Mouse (Mus musculus) heart, postnatal 25 days (tissue): ENCODE data around the gene Pinlyp. TPM values are rescaled to one million over a fixed set of nuclear protein-coding genes. Genes with fewer than 3 reads are reported as not detected.

ENCODE experiments used
- DNase-seq: peaks from one replicate; pipeline ENCODE4 v3.0.0; 2022; ENCODE audit warnings: low spot score
- intact Hi-C: fragments of 180-260 bp; cut with DNase I; formaldehyde crosslinking; loops from one replicate; pipeline ENCODE4 v1.15.1; 2025
- total RNA-seq, 2 experiments: library from RNA; stranded (reverse); gene quantifications; 2 replicates each; pipeline ENCODE4 v1.2.3; 2021

Gene Pinlyp
- total RNA-seq, 2 experiments from 2014 or later = not detected

- no peak for DNase-seq
- intact Hi-C loops = loop anchor here (2.0 kb wide), 1 partner anchor 91 kb away; no protein-coding TSS in a partner anchor
These were observed 17.9 kb upstream of the Pinlyp start for GRCm38 (mm10) chr7:24563837-24564206.

DNA sequence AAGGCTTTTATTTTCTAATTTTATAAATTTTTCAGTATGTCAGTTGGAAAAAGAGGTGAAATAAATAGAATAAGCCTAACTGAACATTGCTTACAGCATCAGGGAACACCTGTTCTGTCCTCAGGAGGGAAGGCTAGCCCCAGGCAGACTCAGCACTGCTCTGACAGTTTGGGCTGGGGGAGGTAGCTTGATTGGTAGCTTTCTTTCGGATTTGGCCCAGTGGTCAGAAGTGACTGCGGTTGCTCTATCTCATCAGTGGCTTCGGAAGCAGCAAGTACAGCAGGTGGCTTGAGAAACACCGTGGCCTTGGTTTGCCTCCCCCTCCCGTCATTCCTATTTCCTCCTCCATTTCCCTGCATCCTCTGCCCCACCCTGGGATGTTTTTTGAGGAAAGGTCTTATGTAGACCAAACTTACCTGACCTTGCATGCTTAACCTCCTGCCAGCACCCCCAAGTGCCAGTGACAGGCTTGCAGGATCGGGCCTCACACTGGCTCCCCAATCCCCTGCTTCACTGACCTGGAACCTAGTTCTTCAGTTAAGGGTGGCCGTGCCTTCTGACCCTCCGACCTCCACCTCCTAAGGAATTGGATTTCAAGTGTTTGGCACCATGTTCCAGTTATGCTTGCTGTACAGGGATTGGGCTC is 17.4 kb upstream of the Pinlyp start:
- DNase-seq = no peak
- intact Hi-C loops = no loop called here

GRCm38 (mm10) chr7:24561450-24561849 is 15.5 kb upstream of the Pinlyp start:
- intact Hi-C loops = no loop called here

GRCm38 (mm10) chr7:24555786-24556185 is 9.9 kb upstream of the Pinlyp start:
- intact Hi-C loops = no loop called here
- DNase-seq = no peak

More at GRCm38 (mm10) chr7:24561450-24561849, 15.5 kb upstream of the Pinlyp start:
- no peak for DNase-seq

DNA sequence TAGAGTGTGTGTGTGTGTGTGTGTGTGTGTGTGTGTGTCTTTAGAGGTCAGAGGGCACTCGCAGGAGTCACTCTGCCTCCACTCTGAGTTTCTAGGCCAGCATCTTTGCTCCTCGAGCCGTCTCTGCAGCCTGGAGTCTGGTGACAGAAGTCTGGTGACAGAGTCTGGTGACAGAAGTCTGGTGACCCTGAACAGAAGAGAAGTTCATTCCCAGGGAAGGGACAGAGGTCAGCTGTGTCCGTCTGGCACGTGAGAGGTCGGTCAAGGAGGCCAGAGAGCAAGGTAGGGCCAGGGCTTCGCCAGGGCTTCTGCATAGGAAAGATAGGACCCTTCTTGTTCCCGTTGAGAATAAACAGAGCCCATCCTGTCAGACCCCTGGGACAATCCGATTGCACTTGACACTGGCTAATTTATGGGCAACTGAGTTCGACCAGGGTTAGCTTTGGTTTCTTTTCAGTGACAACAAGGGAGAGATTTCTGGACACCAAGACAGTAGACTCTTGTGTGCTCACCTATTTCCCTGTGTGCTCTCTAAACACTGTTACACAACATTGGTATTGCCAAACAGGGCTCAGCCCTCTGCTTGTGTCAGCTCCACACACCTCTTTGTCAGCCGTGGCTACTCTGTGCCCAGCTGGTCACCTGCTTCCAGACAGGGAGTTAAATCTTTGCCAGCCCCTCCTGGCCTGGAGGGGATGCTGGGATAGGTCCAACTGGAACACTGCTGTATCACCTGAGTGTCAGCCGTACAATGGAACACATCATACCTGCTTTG is 6.3 kb upstream of the Pinlyp start:
- no peak for DNase-seq
- intact Hi-C loops = no loop called here

DNA sequence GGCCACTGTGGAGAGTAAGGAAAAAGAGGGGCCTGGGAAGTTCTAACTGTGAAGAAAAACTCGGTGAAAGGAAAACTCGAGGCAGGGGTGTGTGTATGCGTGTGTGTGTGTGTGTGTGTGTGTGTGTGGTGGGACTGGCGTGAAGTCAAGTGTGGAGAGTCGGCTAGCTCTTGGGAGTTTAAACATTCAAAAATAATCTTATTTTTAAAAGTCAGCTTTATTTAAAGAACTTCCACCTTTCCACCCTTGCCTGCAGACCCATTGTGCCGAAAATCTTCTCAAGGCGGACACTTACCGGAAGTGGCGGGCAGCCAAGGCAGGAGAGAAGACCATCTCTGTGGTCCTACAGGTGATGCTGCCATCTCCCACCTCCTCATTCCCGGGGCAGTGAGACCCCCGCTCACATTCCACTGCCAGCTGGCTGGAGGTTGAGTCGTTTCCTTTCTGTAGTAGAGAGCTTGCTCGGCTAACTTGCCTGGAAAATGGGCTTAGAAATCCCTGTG is 1.7 kb upstream of the Pinlyp start:
- intact Hi-C loops = loop anchor here (1.0 to 5.0 kb wide), 2 partner anchors 17 to 70 kb away; partner anchors contain the start of gene Irgq
- DNase-seq = no peak

GRCm38 (mm10) chr7:24546634-24547389 is 894 bp upstream of the Pinlyp start:
- intact Hi-C loops = loop anchor here (1.0 to 5.0 kb wide), 2 partner anchors 17 to 70 kb away; partner anchors contain the start of gene Irgq
- peak; percentile 99 for DNase-seq

DNA sequence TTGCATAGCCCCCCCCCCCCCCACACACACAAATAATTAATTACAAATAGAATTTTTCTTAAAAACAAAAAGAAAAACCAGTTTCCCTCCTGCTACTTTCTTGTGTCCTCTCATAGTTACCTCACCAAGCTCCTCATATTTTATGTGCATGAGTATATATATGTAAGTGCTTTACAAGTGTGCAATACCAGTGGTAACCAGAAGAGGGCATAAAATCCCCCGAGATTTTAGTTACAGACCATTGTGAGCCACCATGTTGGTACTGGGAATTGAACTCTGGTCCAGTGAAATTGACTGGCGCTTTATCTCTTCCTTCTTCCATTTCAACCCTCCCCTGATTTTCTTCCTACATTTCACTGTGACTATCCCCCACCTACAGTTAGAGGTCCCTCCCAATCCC is 1.4 kb downstream of the Pinlyp start:
- intact Hi-C loops = no loop called here
- DNase-seq = no peak

DNA sequence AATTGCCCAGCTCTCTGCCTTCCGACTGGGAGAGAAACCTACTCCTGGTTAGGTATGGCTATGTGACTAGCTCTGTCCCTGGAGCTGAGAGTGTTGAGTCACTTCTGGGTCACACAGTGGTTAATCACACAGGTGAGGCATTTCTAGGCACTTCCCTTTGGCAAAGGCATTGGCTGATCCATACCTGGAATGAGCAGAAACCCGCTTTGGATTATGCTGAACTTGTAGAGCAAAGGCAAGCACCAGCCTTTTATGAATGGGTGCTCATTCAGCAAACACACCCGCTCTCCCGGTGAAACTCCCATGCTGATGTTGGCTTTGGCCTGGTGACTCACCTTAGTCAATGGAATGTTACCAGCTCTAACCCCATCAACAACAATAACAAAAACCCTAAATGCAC is 6.2 kb downstream of the Pinlyp start:
- intact Hi-C loops = no loop called here
- no peak for DNase-seq

DNA sequence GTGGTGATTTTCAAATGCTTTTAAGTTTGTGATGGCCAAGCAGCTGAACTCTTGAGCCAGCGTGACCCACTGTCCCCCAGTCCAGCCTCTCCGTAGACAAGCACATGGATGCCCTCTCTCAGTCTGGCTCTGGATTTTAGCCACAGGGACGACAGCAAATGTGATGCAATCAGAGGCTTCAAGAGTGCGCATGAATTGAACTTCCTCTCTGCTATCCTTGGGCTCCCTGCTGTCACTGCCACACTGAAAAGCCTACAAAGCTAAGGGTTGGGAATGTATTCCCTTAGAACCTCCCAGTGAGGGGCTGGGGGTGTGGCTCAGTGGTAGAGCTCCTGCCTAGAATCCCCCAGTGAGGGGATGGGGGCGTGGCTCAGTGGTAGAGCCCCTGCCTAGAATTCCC is 7.2 kb downstream of the Pinlyp start:
- intact Hi-C loops = no loop called here
- no peak for DNase-seq

DNA sequence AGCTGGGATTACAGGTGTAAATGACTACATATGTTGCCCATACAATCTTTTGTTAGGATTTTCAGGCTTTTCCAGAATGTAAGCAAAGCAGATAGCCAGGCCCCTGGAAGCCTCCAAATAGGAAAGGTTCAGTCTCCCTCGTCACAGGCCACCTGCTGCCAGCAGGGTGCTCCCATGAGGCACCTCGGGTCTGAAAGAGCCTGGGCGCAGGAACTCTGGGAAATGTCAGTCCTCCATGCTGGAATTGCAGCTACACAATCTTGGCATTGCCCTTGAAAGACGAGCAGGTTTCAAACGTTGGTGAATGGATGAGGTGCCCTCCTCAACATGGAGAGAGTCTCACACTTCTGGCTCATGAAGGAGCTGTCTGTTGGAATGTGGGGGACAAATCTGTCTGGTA is 7.8 kb downstream of the Pinlyp start:
- intact Hi-C loops = no loop called here
- DNase-seq = no peak

DNA sequence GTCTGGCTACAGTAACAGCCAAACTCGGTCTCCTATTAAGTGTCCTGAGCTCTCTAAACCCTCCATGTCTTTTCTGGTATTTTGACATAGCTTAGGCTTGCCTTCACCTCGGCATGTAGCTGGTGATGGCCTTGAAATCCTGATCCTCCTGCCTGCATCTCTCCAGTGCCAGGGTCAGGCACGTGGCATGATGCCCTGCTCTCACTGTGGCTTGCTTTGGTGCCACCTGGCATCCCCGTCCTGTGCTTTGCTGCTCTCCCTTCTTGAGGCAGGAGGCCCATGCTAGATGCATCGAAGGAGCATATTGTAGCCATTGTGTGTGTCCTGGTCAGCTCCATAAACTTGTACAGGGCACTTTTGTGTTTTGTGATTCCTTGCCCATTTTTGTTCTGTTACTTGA is 8.3 kb downstream of the Pinlyp start:
- no peak for DNase-seq
- intact Hi-C loops = no loop called here

DNA sequence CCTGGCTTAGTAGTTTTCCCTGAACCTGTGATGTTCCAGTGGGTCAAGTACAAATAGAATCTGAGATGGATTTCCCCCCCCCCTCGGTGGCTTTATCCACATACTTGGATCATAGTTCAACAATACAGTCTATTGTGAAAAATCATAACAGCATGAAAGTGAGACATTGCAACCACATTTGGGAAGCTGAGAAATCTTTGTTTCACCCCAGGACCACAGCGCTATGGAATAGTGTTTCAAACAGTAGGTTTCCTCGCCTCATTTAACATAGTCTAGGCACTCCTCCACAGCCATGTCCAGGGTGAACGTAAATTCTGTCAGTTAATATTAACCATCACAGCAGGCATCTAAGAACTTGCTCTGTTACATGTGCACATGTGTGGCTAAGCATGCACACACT is 8.8 kb downstream of the Pinlyp start:
- intact Hi-C loops = no loop called here
- DNase-seq = no peak

DNA sequence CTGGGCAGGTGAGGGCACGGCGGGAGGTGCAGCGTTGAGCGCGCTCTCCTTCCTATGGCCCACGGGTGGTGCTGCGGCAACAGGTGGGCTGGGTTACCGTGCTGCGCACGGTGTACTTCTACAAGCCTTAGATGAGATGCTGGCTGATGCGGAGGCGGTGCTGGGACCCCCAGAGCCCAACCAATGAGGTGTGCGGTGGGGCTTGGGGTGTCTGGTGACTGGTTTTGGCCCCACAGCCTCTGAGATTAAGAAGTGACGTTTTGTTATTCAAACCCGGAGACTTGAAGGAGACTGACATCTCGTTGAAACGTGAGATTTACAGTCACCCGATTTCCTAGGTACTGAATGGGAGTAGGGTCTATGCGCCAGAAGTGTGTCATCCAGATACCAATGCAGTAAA is 11.6 kb downstream of the Pinlyp start:
- intact Hi-C loops = loop anchor here (5.0 kb wide), 1 partner anchor 128 kb away; no protein-coding TSS in a partner anchor
- no peak for DNase-seq

GRCm38 (mm10) chr7:24533806-24534205 is 12.1 kb downstream of the Pinlyp start:
- DNase-seq = no peak
- intact Hi-C loops = loop anchor here (5.0 kb wide), 1 partner anchor 128 kb away; no protein-coding TSS in a partner anchor

- no peak for DNase-seq
- intact Hi-C loops = loop anchor here (5.0 kb wide), 1 partner anchor 129 kb away; no protein-coding TSS in a partner anchor
These were observed 12.8 kb downstream of the Pinlyp start for GRCm38 (mm10) chr7:24533031-24533571.

DNA sequence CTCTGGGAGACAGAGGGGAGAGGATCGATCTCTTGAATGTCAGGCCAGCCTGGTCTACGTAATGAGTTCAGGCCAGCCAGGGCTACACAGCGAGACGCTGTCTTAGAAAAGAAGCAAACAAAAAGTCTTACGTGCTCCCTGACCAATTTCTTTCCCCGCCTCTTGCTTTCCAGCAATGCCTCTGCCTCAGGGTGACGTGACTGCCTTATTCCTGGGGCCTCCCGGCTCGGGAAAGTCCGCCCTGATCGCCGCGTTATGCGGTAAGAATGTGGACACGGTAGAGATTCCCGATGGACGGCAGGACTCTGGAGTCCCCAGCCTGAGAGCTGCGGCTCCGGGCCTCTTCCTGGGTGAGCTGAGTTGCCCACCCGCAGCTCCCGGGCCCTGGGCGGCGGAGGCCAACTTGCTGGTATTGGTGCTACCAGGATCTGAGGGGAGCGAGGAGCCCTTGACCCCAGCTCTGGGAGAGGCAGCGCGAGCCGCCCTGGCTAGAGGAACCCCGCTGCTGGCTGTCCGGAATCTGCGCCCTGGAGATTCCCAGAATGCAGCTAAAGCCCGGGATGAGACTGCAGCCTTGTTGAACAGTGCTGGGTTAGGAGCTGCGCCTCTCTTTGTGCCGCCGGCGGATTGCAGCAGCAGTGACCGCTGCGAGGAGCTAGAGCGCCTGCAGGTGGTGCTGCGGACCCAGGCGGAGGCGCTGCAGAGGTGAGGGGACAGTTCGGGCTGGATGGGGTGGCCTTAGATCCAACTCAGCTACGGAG is 14.5 kb downstream of the Pinlyp start:
- peak; percentile 39 for DNase-seq
- intact Hi-C loops = loop anchor here (2.0 to 5.0 kb wide), 2 partner anchors 25 to 131 kb away; partner anchors contain the start of gene Zfp428

DNA sequence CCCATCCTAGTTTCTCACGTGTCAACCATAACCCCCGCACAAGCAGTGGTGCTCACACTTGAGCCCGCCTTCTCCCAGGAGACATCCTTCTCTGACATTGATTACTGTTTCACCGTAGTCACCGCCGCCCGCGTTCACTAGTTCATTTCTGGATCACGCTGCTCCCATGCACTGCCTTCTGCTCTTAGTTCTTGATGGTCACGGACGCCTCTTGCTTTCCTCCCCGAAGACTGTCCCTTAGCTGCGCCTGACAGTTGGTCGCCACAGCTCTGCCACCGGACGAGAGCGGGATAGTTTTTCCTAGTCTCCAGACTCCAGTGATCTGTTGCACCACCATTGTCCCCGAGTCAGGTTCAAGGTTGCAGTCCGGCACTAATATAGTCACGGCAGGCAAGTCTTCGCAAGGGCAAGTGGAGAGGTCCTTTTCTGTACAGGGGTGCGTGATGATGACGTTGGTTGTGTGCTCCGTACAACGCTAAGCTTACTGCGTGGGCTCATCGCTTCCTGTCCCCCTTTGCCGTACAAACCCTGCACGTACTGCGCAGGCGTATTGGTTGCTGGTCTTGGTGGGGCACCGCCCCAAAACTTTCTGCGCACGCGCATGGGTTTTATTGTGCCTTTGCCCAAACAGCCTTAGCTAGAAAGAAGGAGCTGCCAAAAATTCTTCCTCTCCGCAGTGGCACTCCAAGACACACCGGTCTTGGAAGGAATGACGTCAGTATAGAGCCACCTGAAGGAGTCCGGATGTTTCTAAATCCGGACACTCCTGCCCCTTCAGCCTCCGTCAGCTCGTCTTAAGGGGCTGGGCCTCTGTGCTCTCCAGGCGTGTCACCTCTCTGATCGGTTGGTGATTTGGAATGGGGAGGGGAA is 15.6 kb downstream of the Pinlyp start, which contains the start of gene Irgq:
Irgq (plus strand) TSS at position 628 of the 870 bp plus-strand sequence.
- intact Hi-C loops = loop anchor here (1.0 to 5.0 kb wide), 3 partner anchors 17 to 132 kb away; partner anchors contain the start of gene Zfp428
- DNase-seq = peak; percentile 96
